Mouse (Mus musculus) spleen, adult 2 months (tissue): ENCODE measurements around the gene Ccdc102a.
A peak's percentile ranks its signal among the peaks of the same experiment; 100 is the strongest.

Source experiments
- CTCF ChIP-seq: fragments of 200-500 bp; IDR thresholded peaks from 2 replicates; pipeline ENCODE4 v1.5.1; 2011; ENCODE audit warnings: mild to moderate bottlenecking, inconsistent platforms; ENCODE audit not compliant: insufficient read depth, insufficient read length, insufficient replicate concordance; ENCODE audit errors: extremely low read depth
- POLR2A ChIP-seq: fragments of 200-500 bp; IDR thresholded peaks from 2 replicates; pipeline ENCODE4 v1.6.1; 2011; ENCODE audit warnings: low read depth, low read length, inconsistent platforms

DNA sequence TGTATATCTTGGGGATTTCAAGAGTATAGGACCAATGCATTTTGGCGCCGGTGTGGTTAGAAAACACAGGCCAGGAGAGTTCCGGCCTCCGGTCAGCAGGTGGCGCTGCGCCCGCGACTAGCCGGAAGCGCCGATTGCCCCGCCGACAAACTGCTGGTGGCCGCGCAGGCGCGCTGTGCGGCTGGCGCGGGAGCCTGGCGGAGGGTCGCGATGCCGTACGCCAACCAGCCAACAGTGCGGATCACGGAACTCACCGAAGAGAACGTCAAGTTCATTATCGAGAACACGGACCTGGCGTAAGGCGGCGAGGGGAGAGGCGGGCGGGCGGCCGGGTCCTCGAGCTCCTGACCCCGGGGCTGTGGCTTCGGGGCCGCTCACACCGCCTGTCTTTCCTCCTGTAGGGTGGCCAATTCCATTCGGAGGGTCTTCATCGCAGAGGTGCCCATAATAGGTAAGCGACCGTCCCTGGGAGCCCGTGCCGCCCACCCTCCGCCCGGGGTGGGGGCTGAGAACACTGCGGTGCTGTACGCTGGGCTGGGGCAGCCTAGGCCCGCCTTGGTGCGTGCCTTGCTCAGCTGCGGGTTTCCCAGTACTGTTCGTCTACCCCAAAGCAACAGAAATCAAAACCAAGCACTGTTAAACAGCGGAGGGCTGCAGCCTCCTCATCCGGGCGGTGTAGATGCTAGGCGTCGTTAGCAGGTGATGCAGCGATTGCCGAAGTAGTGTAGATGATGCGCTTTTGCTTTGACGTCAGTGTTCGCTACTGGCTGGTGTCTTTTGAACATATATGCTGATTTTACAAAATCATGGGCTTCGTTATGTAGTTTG lies 60.3 kb downstream of the Ccdc102a start, which contains the start of gene Polr2c:
- TF ChIP-seq CTCF (peak; percentile 92), POLR2A (peak; percentile 37; the same call in 1 of the 2 replicates)
